Comparison of ENCODE assay signal across 26 mouse cellular contexts in genomic region chr8:4895046-4895445, GRCm38 (mm10).
DNase-seq lines count a peak whose midpoint lies in the region; ATAC-seq lines count a peak whose summit lies in the region.
"Had no signal": no experiment of that assay in that cellular context is flagged by ENCODE, and none has a peak within 500 bp of the region (broad histone marks: within the 10 kb centered on the region; RNA-seq: fewer than 3 reads in every experiment).

No protein-coding gene starts in this region.

- no peak overlapping the region for H3K9ac ChIP-seq in kidney, embryonic 14.5 days (ENCODE audit: low read depth, low read length)
- H3K9ac ChIP-seq in kidney, embryonic 16.5 days (replicated peaks; ENCODE audit: low read length): no peak overlapping the region
- H3K9ac ChIP-seq: embryonic facial prominence, embryonic 13.5 days; forebrain, embryonic 12.5 days; forebrain, embryonic 15.5 days; hindbrain, embryonic 12.5 days; hindbrain, embryonic 15.5 days had no signal

- no peak for ATAC-seq in kidney, embryonic 14.5 days (ENCODE audit: low FRiP score, low TSS enrichment)
- 0 out of 2 replicates have a peak, but pooled peaks have one; percentile 23 for ATAC-seq in kidney, embryonic 16.5 days (ENCODE audit: low FRiP score, low TSS enrichment)
- ATAC-seq: CD4-positive, CD25-positive, alpha-beta regulatory T cell, adult 4 months; forebrain, embryonic 15.5 days had no signal

- H3K4me1 ChIP-seq in kidney, embryonic 14.5 days (ENCODE audit: control insufficient read depth, insufficient read depth, low read length): no peaks in the 10 kb centered on the region
- H3K4me1 ChIP-seq in kidney, embryonic 16.5 days (ENCODE audit: insufficient read depth, low read length): no peaks in the 10 kb centered on the region
- no peaks in the 10 kb centered on the region for H3K4me1 ChIP-seq in limb, embryonic 10.5 days
- H3K4me1 ChIP-seq: embryonic facial prominence, embryonic 10.5 days; embryonic facial prominence, embryonic 13.5 days; forebrain, embryonic 12.5 days; forebrain, embryonic 15.5 days; hindbrain, embryonic 12.5 days; hindbrain, embryonic 15.5 days had no signal

- no peaks in the 10 kb centered on the region for H3K9me3 ChIP-seq in kidney, embryonic 14.5 days (ENCODE audit: control insufficient read depth, low read length)
- H3K9me3 ChIP-seq in kidney, embryonic 16.5 days (ENCODE audit: low read length): no peaks in the 10 kb centered on the region
- no peaks in the 10 kb centered on the region for H3K9me3 ChIP-seq in limb, embryonic 10.5 days (replicated peaks)
- H3K9me3 ChIP-seq: embryonic facial prominence, embryonic 10.5 days; embryonic facial prominence, embryonic 13.5 days; forebrain, embryonic 12.5 days; forebrain, embryonic 15.5 days; hindbrain, embryonic 12.5 days; hindbrain, embryonic 15.5 days had no signal

- H3K4me2 ChIP-seq in kidney, embryonic 14.5 days (replicated peaks; ENCODE audit: low read depth, low read length): no peak overlapping the region
- no peak overlapping the region for H3K4me2 ChIP-seq in kidney, embryonic 16.5 days (replicated peaks; ENCODE audit: low read depth, low read length)
- H3K4me2 ChIP-seq: embryonic facial prominence, embryonic 13.5 days; forebrain, embryonic 12.5 days; forebrain, embryonic 15.5 days; heart, embryonic 11.5 days; hindbrain, embryonic 12.5 days; hindbrain, embryonic 15.5 days had no signal

- 77% methylated on average over 2 of the region's 2 CpGs for whole genome bisulfite sequencing in kidney, embryonic 14.5 days
- WGBS in kidney, embryonic 16.5 days: 69% methylated on average over 2 of the region's 2 CpGs
- 87% methylated on average over 2 of the region's 2 CpGs for WGBS in limb, embryonic 10.5 days

- no peak overlapping the region for H3K4me3 ChIP-seq in kidney, embryonic 14.5 days (ENCODE audit: low read length)
- H3K4me3 ChIP-seq in kidney, embryonic 16.5 days (ENCODE audit: low read length): no peak overlapping the region
- H3K4me3 ChIP-seq in limb, embryonic 10.5 days: no peak overlapping the region
- H3K4me3 ChIP-seq: embryonic facial prominence, embryonic 10.5 days; embryonic facial prominence, embryonic 13.5 days; erythroblast, embryonic 14.5 days; forebrain, embryonic 12.5 days; forebrain, embryonic 15.5 days; heart, adult 2 months; hindbrain, embryonic 12.5 days; hindbrain, embryonic 15.5 days had no signal

- H3K36me3 ChIP-seq in kidney, embryonic 14.5 days (ENCODE audit: control insufficient read depth, insufficient read depth, low read length): no peaks in the 10 kb centered on the region
- H3K36me3 ChIP-seq in kidney, embryonic 16.5 days (ENCODE audit: insufficient read depth, low read length): no peaks in the 10 kb centered on the region
- H3K36me3 ChIP-seq in limb, embryonic 10.5 days: no peaks in the 10 kb centered on the region
- H3K36me3 ChIP-seq: embryonic facial prominence, embryonic 10.5 days; embryonic facial prominence, embryonic 13.5 days; forebrain, embryonic 12.5 days; forebrain, embryonic 15.5 days; hindbrain, embryonic 12.5 days; hindbrain, embryonic 15.5 days had no signal

- H3K27ac ChIP-seq in kidney, embryonic 14.5 days (ENCODE audit: low read depth, low read length): no peak overlapping the region
- H3K27ac ChIP-seq in kidney, embryonic 16.5 days (ENCODE audit: low read length): no peak overlapping the region
- H3K27ac ChIP-seq in limb, embryonic 10.5 days: no peak overlapping the region
- H3K27ac ChIP-seq: embryonic facial prominence, embryonic 10.5 days; embryonic facial prominence, embryonic 13.5 days; forebrain, embryonic 12.5 days; forebrain, embryonic 15.5 days; heart, adult 2 months; hindbrain, embryonic 12.5 days; hindbrain, embryonic 15.5 days had no signal

- DNase-seq in kidney, adult 18-20 months: peak; percentile 18
- peak; percentile 7 for DNase-seq in kidney, postnatal 14 days
- no peak for DNase-seq in limb, embryonic 10.5 days (ENCODE audit: low spot score)
- DNase-seq in right cerebral cortex, postnatal 14 days: no peak
- no peak for DNase-seq in B cell, adult 2 months
- DNase-seq: adrenal gland, adult 8-10 months; adrenal gland, postnatal 25 days; cerebellum, adult 11-12 months; cerebellum, adult 8-10 months; cerebellum, postnatal 10 days; cerebellum, postnatal 36 days; embryo, embryonic 11 days; gastrocnemius, postnatal 10 days; gastrocnemius, postnatal 36 days; heart, adult 2 months had no signal

- no peaks in the 10 kb centered on the region for H3K27me3 ChIP-seq in kidney, embryonic 14.5 days (ENCODE audit: control insufficient read depth, insufficient read depth, low read length)
- no peaks in the 10 kb centered on the region for H3K27me3 ChIP-seq in kidney, embryonic 16.5 days (ENCODE audit: insufficient read depth, low read length)
- no peaks in the 10 kb centered on the region for H3K27me3 ChIP-seq in limb, embryonic 10.5 days (ENCODE audit: low read depth, poor library complexity, severe bottlenecking)
- H3K27me3 ChIP-seq: embryonic facial prominence, embryonic 13.5 days; forebrain, embryonic 12.5 days; forebrain, embryonic 15.5 days; hindbrain, embryonic 12.5 days; hindbrain, embryonic 15.5 days had no signal

Comparison
In these comparisons a context has a peak if more than half of its experiments do, and no peak if none do; other contexts are left out.
1. DNase-seq: peak in kidney, adult 18-20 months (single experiment) and kidney, postnatal 14 days (single experiment); none in limb, embryonic 10.5 days (single experiment), right cerebral cortex, postnatal 14 days (single experiment) and B cell, adult 2 months (0 of 2).